Mouse (Mus musculus) heart, adult 2 months (tissue): ENCODE measurements around the gene Kat2b.

Experiments used
- CTCF ChIP-seq: fragments of 200-600 bp; IDR thresholded peaks from 2 replicates; pipeline ENCODE4 v1.8.1; 2022; ENCODE audit warnings: antibody characterized with exemption, mild to moderate bottlenecking, moderate library complexity
- EP300 ChIP-seq: fragments of 200-500 bp; IDR thresholded peaks from 2 replicates; pipeline ENCODE4 v1.6.1; 2011; ENCODE audit warnings: low read depth, low read length, control low read depth; ENCODE audit not compliant: insufficient read depth
- POLR2A ChIP-seq: fragments of 200-500 bp; IDR thresholded peaks from 2 replicates; pipeline ENCODE4 v1.6.1; 2011; ENCODE audit warnings: mild to moderate bottlenecking, low read depth, low read length, control low read depth; ENCODE audit not compliant: insufficient read depth

GRCm38 (mm10) chr17:53577754-53578153 is 11.1 kb downstream of the Kat2b start:
- no peak for TF ChIP-seq CTCF
- TF ChIP-seq POLR2A: no peak
- no peak for TF ChIP-seq EP300
